In the genomic region with DNA sequence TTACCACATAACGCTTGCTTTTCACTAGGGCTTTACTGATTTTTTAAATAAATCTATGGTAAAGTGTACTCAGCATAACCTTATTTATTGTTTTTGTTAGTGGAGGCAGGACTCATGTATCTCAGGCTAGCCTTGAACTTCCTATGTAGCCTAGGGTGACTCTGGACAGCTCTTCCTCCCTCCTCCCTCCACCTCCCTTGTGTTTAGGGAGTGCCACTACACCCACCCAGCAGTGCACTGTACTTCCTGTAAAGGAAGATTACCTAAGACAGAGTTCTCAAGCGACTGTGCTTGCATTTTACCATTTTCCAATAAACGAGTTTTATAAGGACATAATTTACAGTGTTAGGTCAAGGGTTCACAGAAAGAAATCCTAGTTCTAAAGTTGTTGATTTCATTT, we compare ENCODE assay signal across 27 mouse cellular contexts. TPM values are rescaled to one million over a fixed set of nuclear protein-coding genes. Genes with fewer than 3 reads are reported as not detected.
"Had no signal": no experiment of that assay in that cellular context is flagged by ENCODE, and none has a peak within 500 bp of the region (broad histone marks: within the 10 kb centered on the region; RNA-seq: fewer than 3 reads in every experiment).

No protein-coding gene starts in this region.

- H3K4me2 ChIP-seq: heart, embryonic 12.5 days; hindbrain, embryonic 12.5 days; hindbrain, embryonic 14.5 days; intestine, embryonic 15.5 days; limb, embryonic 13.5 days; limb, embryonic 15.5 days; liver, embryonic 12.5 days had no signal

- ATAC-seq: hindbrain, embryonic 16.5 days; inflammation-experienced regulatory T-cells, adult 6 months; intestine, embryonic 15.5 days; intestine, postnatal 0 days; liver, embryonic 12.5 days had no signal

- H3K27me3 ChIP-seq: heart, embryonic 12.5 days; hindbrain, embryonic 12.5 days; intestine, embryonic 15.5 days; limb, embryonic 13.5 days; limb, embryonic 15.5 days; liver, embryonic 12.5 days had no signal

- H3K4me1 ChIP-seq: hindbrain, embryonic 10.5 days; hindbrain, embryonic 12.5 days; intestine, embryonic 15.5 days; limb, embryonic 15.5 days had no signal

- H3K9me3 ChIP-seq: heart, embryonic 10.5 days; heart, embryonic 12.5 days; hindbrain, embryonic 10.5 days; hindbrain, embryonic 12.5 days; intestine, embryonic 15.5 days; limb, embryonic 13.5 days; limb, embryonic 15.5 days; liver, embryonic 12.5 days had no signal

- H3K9ac ChIP-seq: heart, embryonic 12.5 days; hindbrain, embryonic 12.5 days; hindbrain, embryonic 14.5 days; intestine, embryonic 15.5 days; limb, embryonic 13.5 days; limb, embryonic 15.5 days; liver, embryonic 12.5 days; liver, embryonic 14.5 days had no signal

- H3K36me3 ChIP-seq: intestine, embryonic 15.5 days had no signal

- H3K27ac ChIP-seq: gastrocnemius, adult 2 months; heart, embryonic 10.5 days; hindbrain, embryonic 10.5 days; hindbrain, embryonic 12.5 days; hindbrain, embryonic 14.5 days; intestine, embryonic 15.5 days; limb, embryonic 13.5 days; limb, embryonic 15.5 days; liver, embryonic 12.5 days; liver, embryonic 14.5 days had no signal

- H3K4me3 ChIP-seq: gastrocnemius, adult 2 months; heart, embryonic 10.5 days; heart, embryonic 12.5 days; hindbrain, embryonic 10.5 days; hindbrain, embryonic 12.5 days; intestine, embryonic 15.5 days; limb, embryonic 13.5 days; limb, embryonic 15.5 days; liver, embryonic 12.5 days had no signal

- DNase-seq: gastrocnemius, adult 2 months; gastrocnemius, postnatal 10 days; gastrocnemius, postnatal 36 days; heart, adult 18-20 months; heart, postnatal 10 days; heart, postnatal 4 days; kidney, adult 18-20 months; kidney, adult 8-10 months; kidney, postnatal 10 days; kidney, postnatal 25 days; kidney, postnatal 4 days; layer of hippocampus, adult 9-11 months; layer of hippocampus, postnatal 36 days; left cerebral cortex, postnatal 4 days had no signal

RNA-seq across cellular contexts. Expression of a gene that starts 37.2 kb away (rescaled TPM):
- polyA plus RNA-seq: inflammation-experienced regulatory T-cells, adult 6 months had no signal
